Mouse (Mus musculus) kidney, postnatal 14 days (tissue): ENCODE measurements at regions not wholly inside any gene's neighbourhood (a gene's known extent, or its start where the extent isn't known, plus 50 kb on each side); places are given as distances from the start of the nearest gene placed in this dataset.

Source experiments
- DNase-seq: peaks from one replicate; pipeline ENCODE4 v3.0.0; 2022; ENCODE audit warnings: mixed read lengths

DNA sequence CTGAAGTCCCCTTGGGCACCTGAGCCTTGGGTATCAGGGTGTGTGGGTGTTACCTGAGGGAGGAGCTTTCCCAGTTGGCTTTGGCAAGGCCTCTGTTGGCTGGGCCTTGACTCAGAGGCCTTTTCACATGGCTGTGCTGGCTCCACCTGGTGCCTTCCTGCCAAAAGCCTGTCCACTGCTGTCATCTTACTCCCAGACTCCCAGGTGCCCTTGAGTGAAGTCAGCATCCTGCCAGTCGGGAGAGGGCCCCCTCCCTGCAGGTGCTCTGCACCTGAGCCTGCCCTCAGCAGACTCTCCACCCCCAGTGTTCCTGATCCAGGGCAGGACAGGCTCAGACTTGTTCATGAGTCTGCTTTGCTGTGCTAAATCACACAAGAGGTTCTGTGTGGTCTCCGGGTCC lies 99.2 kb upstream of the Lgalsl start:
- no peak for DNase-seq

DNA sequence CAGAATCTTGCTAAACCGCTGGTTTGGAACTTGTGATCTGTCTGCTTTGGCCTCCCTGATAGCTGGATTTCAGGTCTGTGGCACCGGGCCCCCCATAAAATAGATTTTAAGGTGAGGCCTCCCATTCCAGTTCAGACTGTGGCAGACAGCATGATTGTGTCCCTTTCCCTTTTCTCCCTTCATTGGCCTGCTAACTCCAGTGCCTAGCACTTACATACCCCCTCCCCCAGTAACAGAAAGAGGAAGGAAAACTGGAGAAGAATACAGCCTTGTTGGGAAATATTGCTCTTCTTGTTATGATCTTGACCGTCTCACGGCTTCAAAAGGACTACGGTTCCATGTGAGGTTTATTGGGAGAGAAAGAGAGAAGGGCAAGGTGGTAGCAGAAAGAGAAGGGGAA lies 99.7 kb upstream of the Lgalsl start:
- no peak for DNase-seq

DNA sequence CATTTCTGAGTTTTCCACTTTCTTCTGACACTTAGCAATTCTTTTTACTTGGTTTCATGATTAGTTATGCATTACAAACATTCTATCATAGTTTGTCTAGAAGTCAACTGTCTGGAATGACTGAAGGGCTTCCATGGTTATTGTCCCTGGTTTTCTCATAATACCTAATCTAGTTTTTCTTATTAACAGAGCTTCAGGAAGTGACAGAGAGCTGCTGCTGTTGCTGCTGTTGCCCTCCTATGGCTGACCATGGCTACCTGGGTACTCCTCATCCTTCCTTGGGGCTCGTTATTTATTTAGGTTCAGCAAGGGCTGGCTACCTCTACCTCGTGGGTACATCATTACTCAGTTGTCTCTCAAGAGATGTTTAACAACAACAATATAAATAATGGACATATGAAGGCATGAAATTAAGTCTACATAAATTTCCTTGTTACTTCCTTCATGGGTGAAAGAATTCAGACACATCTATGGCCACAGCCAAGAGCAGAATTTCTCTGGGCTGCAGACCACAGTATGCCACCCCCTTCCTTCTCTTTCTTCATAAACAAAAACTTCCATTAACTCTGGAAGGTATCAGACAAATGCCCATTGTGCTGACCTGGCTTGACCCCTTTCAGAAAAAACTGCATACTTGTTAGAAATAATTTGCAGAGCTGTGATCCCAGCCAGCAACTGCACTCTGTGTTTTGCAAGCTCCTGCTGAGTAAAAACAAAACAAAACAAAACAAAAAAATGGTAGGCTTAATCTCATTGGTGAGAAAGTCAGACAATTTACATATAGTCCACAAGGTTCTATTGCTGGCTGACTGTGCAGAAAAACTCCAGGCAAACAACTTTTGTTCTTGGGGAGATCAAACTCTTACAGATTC lies 103.6 kb upstream of the Lgalsl start:
- DNase-seq, result peak; percentile 79

DNA sequence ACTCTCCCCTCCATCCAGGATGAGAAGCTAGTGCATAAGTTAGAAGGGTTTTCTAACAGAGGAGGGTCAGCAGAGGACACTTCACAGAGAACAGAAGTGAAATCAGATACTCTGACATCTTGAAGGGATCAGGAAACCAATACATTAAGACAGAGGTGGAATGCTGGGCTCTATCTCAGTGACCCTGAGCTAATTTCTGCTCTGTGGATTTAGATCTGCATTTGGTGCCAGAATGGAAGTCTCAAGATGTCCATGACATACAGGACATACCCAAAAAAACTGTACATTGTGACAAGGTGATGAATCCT lies 104.2 kb upstream of the Lgalsl start:
- no peak for DNase-seq

DNA sequence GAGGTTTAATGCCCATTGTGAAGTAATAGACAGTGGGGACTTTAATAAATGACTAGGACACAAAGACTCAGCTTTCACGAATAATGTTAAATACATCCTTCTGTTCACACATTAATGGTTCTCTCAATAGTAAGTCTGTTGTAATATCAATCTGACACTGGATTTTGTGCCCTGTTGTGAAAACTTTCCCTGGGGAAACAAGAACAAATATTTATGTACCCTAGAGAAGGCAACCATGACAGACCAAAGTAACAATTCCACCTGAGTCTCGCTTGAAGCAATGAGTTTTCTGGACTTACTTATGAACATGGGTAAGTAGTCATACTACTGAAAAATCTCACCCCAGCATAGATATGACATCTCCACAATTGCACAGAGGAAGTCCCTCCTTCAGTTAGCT lies 105.1 kb upstream of the Lgalsl start:
- no peak for DNase-seq

DNA sequence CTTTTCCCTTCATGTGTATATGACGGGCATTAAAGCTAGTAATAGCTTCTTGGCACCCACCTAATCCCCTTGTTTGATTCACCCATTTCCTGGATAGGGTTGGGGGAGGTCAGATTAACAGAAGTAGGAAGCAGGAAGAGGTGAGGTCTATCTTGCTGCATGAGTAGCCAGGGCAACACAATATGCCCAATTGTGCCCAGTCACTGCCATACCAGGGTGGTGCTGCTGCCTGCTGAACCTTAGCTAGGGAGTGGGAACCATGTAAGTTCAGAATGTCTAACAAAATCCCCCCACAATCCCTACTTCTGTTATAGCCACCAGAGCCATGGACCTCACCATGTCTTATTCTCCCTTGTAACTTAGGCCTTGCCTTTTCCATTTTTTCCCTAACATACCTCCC lies 106.1 kb upstream of the Lgalsl start:
- DNase-seq, result no peak

DNA sequence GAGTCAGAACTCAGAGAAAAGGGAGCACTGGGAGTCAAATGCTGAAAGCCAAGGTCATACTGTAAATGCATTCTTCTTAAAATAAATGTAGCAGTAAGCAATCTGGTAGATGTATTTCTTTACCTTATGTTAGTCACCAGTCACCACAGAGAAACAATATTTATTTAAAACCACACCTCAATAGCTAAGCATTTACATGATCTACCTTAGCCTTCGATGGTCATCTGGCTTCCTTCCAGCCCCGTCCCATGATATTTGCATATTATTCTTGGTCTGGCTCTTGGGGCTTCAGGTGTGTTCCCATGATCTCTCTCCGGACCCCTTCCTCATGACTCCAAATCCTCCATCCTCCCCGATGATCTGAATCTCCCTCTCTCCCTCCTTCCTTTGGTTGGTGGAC lies 107.1 kb upstream of the Lgalsl start:
- DNase-seq, result no peak

DNA sequence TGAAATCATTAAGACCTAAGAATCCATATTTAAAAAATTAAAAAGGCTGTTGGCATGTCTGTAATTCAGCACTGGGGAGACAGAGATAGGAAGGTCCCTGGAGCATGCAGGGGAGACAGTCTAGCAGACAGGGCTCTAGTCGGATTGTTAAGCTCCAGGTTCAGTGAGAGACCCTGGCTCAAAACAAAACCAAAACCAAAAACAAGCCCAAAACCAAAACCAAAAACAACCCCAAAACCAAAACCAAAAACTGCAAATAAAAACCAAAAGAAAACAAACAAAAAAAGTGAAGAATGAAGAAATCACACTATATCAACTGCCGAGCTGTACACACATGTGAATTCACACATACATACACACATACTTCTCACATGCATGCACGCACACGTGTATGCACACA lies 108.8 kb upstream of the Lgalsl start:
- DNase-seq, result no peak

DNA sequence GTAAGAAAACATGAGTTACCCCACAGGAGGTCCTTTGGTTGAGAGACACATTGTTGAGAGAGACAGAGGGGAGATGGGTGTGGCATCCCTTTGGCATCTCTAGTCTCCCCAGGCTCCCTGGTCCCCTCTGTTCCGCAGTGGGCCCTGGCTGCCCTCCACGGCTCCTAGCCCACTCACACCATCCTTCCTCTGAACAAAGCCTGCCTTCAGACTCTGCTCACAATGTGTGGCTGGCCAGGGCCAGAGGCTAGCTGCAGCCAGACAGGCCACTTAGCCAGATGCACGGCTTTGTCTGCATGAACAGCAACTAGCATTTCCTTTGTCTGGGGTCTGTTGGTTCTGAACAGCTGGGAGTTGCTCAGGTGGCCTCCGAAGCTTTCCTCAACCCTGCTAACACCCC lies 110.7 kb upstream of the Lgalsl start:
- DNase-seq, result no peak

DNA sequence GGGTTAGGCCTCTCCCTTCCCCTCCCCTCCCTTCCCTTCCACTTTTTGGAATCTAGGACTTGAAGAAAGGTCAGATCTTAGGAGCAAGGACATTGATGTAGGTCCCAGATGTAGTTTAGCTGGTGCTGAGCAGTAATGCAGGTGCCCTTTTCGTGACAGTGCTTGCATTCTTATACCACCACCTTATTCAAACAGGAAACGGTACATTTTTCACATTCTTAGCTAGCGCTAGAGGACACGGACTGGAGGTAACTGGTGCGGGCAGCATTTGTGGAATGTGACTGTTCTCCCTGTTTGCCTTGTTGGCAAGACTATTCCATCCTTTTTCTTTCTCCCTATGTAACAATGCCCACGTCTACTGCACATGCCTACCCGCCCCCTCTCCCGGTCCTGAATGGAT lies 124.7 kb upstream of the Lgalsl start:
- peak; percentile 64 for DNase-seq

DNA sequence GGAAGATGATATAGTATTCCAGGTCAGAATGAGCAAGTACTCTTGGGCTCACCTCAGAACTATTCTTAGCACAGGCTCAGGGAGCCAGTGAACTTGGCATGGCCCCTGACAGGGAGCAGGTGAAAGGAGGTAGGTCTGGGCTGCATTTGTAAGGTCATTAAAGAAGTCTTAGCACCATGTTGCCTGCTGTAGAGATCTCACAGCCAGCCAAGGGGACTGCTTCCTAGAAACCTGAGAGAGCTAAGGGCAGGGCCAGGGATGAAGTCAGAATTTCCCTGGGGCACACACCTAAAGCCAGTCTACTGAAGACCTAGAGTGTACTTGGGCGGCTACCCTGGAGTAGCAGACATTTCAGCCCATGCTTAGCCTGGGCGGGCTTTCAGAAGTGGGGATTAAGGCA lies 126.9 kb upstream of the Lgalsl start:
- no peak for DNase-seq

DNA sequence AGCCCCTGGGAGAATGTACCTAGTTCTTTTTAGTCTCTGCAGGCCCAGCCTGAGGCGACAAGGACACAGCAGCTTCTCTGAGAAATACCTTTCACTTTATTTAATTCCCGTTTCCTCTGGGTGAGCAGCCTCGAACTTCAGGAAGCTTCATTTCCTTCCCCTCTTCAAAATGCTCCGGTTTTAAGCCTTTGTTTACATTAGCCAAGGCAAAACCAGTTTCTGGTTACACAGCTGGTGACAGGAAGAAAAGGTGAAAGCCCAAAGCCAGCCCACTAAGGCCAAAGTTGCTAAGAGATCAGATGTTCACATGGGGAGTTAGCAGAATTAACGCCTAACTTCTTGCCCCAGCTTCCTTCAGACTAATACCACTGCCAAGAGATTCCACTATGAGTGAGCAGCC lies 127.4 kb upstream of the Lgalsl start:
- peak; percentile 55 for DNase-seq

DNA sequence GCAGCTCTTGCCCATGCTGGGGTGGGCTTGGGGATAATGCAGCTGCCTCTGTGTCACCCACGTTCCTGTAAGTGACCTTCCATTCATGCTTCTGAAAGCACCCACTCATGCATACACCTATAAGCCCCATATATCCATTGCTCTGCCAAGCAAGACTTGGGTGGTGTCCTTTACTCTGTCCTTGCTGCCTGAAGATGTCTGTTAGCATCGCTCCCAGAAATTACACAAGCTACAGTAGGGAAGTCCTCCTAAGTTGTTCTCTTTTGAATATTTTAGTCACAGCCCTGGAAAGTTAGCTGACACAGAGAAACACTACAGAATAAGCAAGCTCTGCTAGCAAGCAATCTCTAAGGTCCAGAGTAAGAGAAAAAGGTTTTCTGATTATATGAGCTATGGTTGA lies 129.2 kb upstream of the Lgalsl start:
- no peak for DNase-seq

DNA sequence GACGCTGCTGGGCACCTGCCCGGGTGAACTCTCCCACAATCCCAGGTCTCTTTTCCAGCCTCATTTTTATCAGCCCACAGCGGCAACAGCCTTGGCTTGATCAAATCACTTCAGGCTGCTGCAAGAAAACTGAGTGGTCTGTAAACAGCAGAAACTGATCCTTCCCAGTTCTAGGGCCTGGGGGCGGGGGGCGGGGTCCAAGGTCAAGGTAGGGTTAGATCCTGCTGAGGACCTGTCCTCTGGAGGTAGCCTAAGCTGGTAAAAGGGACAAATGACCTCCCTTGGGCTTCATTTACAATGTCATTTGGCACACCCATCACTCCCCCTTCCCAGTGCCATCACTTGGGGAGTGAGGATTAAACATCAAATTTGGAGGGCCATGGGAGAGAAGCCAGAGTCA lies 129.9 kb upstream of the Lgalsl start:
- no peak for DNase-seq

DNA sequence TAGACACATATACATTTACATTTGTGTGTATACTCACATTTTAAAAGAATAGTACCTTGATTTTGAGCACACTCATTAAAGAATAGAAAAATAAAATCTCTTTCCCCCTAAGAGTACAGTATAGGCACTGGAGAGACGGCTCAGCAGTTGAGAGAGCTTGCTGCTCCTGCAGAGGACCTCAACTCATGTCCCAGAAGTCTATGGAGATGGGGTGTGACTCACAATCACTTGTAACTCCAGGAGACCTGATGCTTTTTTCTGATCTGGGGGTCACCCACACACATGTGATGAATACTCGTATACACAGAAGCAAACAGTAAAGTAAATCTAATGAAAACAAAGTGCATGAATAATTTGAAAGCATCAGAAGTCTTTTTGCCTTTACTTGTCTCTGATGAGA lies 129.5 kb upstream of the Peli1 start:
- DNase-seq, result no peak

DNA sequence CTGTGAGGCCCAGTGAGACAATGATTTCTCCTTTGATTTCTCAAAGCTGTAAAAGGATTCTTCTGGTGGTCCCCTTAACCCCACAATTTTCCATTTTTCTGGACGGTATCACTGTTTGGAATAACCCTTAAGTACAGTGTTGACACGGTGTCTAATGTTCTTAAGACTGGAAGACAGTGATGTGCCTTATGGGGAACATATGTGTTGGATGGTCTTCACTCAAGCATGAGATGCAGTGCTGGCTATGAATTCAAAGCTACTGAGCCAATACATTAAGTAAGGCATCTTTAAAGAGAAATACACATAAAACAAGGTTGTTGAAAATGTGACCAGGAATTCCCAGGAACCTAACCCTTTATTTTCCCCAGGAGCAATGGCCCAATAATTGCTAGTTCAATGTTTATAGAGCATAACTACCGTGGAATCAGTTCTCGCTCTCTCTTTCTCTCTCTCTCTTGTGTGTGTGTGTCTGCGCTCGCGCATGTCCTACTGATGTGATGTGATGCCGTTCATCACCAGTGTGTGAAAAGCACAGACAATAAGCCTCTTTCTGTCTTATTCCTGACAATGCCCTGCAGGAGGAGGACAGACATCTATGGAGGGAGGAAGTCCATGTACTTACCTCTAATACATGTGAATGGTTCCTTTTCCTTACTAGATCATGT lies 125.4 kb upstream of the Peli1 start:
- DNase-seq, result no peak

DNA sequence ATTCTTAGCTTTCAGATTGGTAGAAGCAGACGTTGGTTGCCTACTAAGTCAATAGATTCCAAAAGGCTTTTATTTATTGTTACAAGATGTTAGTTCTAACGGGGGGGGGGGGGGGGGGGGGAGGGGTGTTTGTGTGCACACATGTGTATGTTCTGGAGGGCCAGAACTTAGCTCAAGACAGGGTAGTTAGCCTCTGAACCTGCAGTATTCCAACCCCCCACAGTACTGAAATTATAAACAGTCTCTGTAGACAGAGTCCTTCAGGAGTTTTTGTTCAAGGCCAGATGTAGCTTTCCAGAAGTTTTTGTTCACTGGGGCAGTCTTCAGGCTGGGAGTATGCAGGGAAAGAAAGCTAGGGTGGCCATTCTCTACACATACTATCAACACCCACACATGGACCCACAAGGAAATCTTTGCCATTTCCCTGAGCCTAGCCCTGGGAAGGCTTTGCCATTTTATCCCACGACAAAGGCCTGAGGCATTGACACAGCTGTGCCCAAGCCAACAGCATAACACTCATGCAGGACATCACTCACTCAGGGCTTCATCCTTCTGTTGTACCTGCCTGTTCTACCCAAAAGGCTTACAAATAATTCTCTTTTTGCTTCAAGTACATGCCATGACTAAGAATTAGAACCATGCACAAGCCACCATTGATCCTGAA lies 123.6 kb upstream of the Peli1 start:
- no peak for DNase-seq

DNA sequence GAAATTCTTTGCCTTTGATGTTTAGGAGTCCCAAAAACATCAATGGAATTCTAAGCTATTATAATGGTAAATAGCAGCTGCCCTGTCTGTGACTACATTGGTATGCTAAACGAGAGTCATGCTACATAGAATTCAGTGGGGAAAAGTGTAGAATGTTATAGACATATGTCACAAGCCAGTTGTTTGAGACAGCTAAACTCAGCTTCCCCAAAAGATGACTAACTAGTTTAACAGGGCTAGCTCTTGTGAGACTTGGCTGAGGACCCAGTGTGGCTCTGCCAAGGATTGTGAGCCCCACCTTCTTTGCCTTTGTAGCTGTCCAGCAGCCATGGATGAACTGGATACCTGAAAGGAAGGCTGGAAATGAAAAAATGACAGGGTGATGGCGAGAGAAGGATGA lies 122.8 kb upstream of the Peli1 start:
- DNase-seq, result no peak

DNA sequence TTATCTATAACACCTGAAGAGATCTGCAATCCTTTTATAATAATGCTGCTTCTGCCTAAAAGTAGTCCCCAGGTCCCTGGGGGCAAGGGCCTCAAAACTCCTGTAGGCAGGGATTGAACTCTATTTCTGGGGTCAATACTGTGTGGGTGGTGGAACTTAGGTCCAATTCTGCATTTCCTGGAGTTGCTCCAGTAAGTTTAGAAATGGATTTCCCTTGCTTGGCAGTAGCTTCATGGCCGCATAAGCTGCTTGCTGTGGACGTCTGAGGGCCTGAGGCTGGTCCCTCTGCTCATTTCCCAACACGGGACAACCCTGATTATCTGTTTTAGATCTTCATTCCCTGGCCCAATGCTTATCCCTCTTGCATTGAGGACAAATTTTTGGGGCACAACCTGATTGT lies 118.0 kb upstream of the Peli1 start:
- DNase-seq, result no peak

DNA sequence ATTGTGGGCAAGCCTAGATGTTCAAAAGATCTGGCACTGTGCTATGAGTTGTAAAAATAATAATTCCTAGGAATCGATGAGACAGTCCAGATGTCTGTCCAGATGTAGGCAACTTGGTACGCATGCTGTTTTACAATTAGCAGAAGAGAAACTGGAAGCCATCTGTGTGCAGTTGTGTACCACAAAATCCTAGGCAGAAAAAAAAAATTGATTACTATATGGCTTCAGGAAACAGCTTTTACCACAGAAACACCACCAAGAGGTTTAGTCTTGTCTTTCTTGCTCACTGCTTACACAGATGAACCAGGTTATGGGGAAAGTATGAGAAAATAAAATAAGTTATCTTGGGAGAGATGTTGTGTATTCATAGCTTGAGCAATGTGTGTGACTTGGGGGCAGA lies 109.5 kb upstream of the Peli1 start:
- DNase-seq, result no peak

DNA sequence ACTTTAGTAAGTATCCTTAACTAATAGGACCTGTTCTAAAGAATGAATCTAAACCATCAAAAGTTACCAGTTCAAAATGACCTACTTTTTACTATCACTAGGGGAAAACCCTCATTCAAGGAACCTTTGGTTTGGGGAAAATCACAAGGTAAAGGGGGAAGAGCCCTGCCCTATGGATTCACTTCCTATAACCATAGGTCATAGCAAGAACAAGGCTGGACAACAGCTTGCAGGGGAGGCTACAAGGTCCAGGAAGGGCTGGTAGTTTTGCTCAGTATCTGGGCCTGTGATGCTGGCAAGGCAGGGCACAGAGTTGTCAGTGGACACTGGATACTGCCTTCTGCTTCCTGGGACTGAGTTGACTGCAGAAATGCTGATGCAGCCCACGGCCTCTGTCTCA lies 109.1 kb upstream of the Peli1 start:
- DNase-seq, result no peak

DNA sequence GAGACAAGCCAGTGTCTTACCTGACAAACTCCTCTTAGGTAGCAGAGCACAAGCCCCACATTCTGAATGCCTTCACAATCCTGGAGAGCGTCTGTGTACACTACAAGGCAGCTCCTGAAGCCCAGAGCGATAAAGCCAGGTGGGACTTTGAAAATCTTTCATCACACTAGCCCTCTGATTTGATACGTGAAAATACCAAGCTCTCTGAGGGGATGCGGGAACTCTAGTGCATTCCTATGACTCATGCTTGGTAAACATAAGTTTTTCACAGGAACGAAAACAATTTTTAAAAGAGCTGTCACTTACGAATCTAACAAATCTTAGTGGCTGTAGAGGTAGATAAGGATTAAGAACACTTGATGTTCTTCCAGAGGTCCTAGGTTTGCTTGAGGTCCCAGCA lies 108.6 kb upstream of the Peli1 start:
- no peak for DNase-seq

DNA sequence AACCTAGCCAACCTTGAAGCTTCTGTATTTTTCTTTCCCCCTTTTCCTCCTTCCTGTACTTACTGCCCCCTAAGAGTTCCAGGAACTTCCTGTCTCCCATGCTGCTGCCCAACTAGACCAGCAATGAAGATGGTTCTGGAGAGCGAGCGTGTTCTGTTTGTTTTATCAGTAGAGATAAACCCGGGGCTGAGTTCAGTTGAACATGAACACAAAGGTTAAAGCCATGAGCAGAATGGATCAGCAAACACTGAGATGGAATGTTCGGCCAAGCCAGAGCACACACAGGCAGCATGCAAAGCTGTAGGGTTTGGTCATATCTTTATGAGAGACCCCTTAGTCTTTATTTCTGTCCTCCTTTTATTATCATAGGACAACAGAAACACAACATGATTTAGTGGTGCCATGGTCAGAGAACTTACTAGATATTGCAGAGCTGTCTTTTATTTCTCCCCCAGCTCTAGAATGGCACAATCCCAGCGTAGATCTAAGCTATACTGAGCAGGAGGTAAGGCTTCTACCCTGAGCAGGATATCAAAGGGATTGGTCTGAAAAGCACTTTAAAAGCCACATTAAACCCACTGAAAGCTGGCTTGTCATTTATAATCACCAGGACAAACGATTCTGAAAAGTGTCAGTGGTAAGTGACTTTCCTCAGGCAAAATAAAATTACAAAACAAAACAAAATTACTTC lies 105.9 kb upstream of the Peli1 start:
- peak; percentile 13 for DNase-seq

DNA sequence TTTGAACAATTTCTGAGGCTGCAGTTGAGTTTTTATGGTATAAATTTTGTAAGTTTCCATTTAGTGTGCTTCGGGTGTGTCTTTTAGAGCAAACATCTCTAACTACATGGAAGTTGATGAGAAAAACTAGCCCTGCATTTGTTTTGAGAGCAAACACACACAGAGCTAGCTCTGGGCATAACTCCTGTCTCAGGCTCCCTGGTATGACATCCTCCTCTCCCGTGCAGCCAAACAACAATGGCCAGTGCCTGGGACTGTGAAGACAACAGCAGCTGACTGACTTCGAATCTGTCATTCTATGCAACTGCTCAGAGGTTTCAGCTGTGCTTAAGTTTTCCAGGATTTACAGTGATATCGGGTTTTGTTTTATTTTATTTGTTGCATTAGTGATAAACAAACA lies 105.3 kb upstream of the Peli1 start:
- no peak for DNase-seq
